Mouse (Mus musculus) ES-Bruce4 (cell line): ENCODE measurements around the gene Gbgt1.

ENCODE experiments used
- CTCF ChIP-seq: IDR thresholded peaks from one replicate; pipeline ENCODE4 v1.8.1; 2011; ENCODE audit warnings: low read depth, low read length
- EP300 ChIP-seq: IDR thresholded peaks from 2 replicates; pipeline ENCODE4 v1.6.1; 2011; ENCODE audit warnings: low read depth, low read length; ENCODE audit not compliant: insufficient read depth

GRCm38 (mm10) chr2:28536766-28537633 lies 40.3 kb downstream of the Gbgt1 start:
- TF ChIP-seq CTCF = no peak
- no peak for TF ChIP-seq EP300
